ENCODE assay signal across 1 mouse cellular context in genomic region chr13:55190121-55190868, GRCm38 (mm10).
A peak's percentile ranks its signal among the peaks of the same experiment; 100 is the strongest.
TF ChIP-seq lines count a peak whose summit lies in the region.

No protein-coding gene starts in this region.

TF ChIP-seq in CH12.LX, 34 proteins besides CTCF, POLR2A, EP300 and RAD21 (continued from another document):
- TF ChIP-seq ELF1 (IDR thresholded peaks at IDR 0.05; ENCODE audit: low read depth, low read length) (peak; percentile 15; the same call in 1 of the 2 replicates), MEF2A (IDR thresholded peaks at IDR 0.05; ENCODE audit: borderline replicate concordance, low read depth, low read length) (no peak), USF2 (conservative IDR thresholded peaks at IDR 0.05; ENCODE audit: low read depth, low read length) (peak; percentile 89), NRF1 (IDR thresholded peaks at IDR 0.05; ENCODE audit: low read depth, low read length) (no peak; the same call in 1 of the 2 replicates), GABPA (IDR thresholded peaks at IDR 0.05; ENCODE audit: insufficient replicate concordance, low read depth, low read length) (no peak), NELFE (IDR thresholded peaks at IDR 0.05; ENCODE audit: low read depth, low read length) (peak; percentile 68), ZMIZ1 (IDR thresholded peaks at IDR 0.05; ENCODE audit: low read depth, low read length) (peak; percentile 84), CHD2 (IDR thresholded peaks at IDR 0.05; ENCODE audit: low read length) (peak; percentile 35; the same call in 1 of the 2 replicates), ZNF384 (IDR thresholded peaks at IDR 0.05; ENCODE audit: low read depth, low read length) (no peak; the same call in 1 of the 2 replicates), ZKSCAN1 (IDR thresholded peaks at IDR 0.05; ENCODE audit: borderline replicate concordance, low read depth, low read length) (no peak), TCF12 (IDR thresholded peaks at IDR 0.05; ENCODE audit: low read depth, low read length) (peak; percentile 49; the same call in 1 of the 2 replicates), TBP (conservative IDR thresholded peaks at IDR 0.05; ENCODE audit: low read depth, low read length) (peak; percentile 77), SIN3A (IDR thresholded peaks at IDR 0.05; ENCODE audit: low read length) (peak; percentile 81), MAFK (IDR thresholded peaks at IDR 0.05; ENCODE audit: insufficient replicate concordance, low read length) (no peak), PAX5 (IDR thresholded peaks at IDR 0.05; ENCODE audit: low read length) (no peak), E2F4 (IDR thresholded peaks at IDR 0.05; ENCODE audit: insufficient replicate concordance, low read depth, low read length) (no peak), MAZ (IDR thresholded peaks at IDR 0.05; ENCODE audit: low read depth, low read length) (no peak), SMC3 (IDR thresholded peaks at IDR 0.05; ENCODE audit: low read depth, low read length) (peak; percentile 5; the same call in 1 of the 2 replicates), ETS1 (conservative IDR thresholded peaks at IDR 0.05; ENCODE audit: low read depth, low read length) (no peak), UBTF (IDR thresholded peaks at IDR 0.05; ENCODE audit: low read depth, low read length) (peak; percentile 87; the same call in 1 of the 2 replicates), IRF4 (IDR thresholded peaks at IDR 0.05; ENCODE audit: low read depth, low read length) (0 out of 2 replicates have a peak, but pooled peaks have one; percentile 48), JUN (IDR thresholded peaks at IDR 0.05; ENCODE audit: insufficient read depth, low read depth, low read length) (no peak; the same call in 1 of the 2 replicates), ZC3H11A (IDR thresholded peaks at IDR 0.05; ENCODE audit: low read depth, low read length) (no peak), USF1 (IDR thresholded peaks at IDR 0.05; ENCODE audit: low read depth, low read length) (peak; percentile 93), CHD1 (IDR thresholded peaks at IDR 0.05; ENCODE audit: low read depth, low read length) (no peak), POLR2AphosphoS2 (IDR thresholded peaks at IDR 0.05; ENCODE audit: low read depth, low read length) (0 out of 2 replicates have a peak, but pooled peaks have one; percentile 29), HCFC1 (IDR thresholded peaks at IDR 0.05; ENCODE audit: low read depth, low read length) (peak; percentile 56; the same call in 1 of the 2 replicates), JUND (conservative IDR thresholded peaks at IDR 0.05; ENCODE audit: low read depth, low read length) (no peak)
